Mouse (Mus musculus) brain, adult 2 months (tissue): Measurements from ENCODE around the gene Pttg1ip.

ENCODE experiments used
- DNase-seq: peaks from one replicate; pipeline ENCODE4 v3.0.0; 2011; ENCODE audit warnings: low read depth, low spot score

Pttg1ip gene

GRCm38 (mm10) chr10:77581408-77582284, at the start of gene Pttg1ip:
TSS of gene Pttg1ip (plus strand) at chr10:77581720.
- DNase-seq = peak; percentile 99

GRCm38 (mm10) chr10:77532020-77532413, 49.5 kb upstream of the Pttg1ip start:
- no peak for DNase-seq

- DNase-seq = no peak
These were observed 44.8 kb upstream of the Pttg1ip start for GRCm38 (mm10) chr10:77536727-77537126.

GRCm38 (mm10) chr10:77537215-77538209, 44.0 kb upstream of the Pttg1ip start:
- DNase-seq = no peak

GRCm38 (mm10) chr10:77539320-77539945, 42.1 kb upstream of the Pttg1ip start:
- DNase-seq = peak; percentile 37

- DNase-seq = peak; percentile 12
These were observed 40.9 kb upstream of the Pttg1ip start for GRCm38 (mm10) chr10:77540576-77541102.

- DNase-seq = no peak
These were observed 39.5 kb upstream of the Pttg1ip start for GRCm38 (mm10) chr10:77541864-77542666.

GRCm38 (mm10) chr10:77543226-77543625, 38.3 kb upstream of the Pttg1ip start:
- DNase-seq = peak; percentile 44

GRCm38 (mm10) chr10:77544916-77545315, 36.6 kb upstream of the Pttg1ip start:
- peak; percentile 96 for DNase-seq

GRCm38 (mm10) chr10:77548576-77548975, 32.9 kb upstream of the Pttg1ip start:
- no peak for DNase-seq

- DNase-seq = peak; percentile 36
These were observed 30.6 kb upstream of the Pttg1ip start for GRCm38 (mm10) chr10:77550874-77551273.

- no peak for DNase-seq
These were observed 29.4 kb upstream of the Pttg1ip start for GRCm38 (mm10) chr10:77552162-77552561.

GRCm38 (mm10) chr10:77553285-77553684, 28.2 kb upstream of the Pttg1ip start:
- no peak for DNase-seq

GRCm38 (mm10) chr10:77554918-77555317, 26.6 kb upstream of the Pttg1ip start:
- DNase-seq = no peak

- DNase-seq = peak; percentile 24
These were observed 24.9 kb upstream of the Pttg1ip start for GRCm38 (mm10) chr10:77556631-77557030.

GRCm38 (mm10) chr10:77557641-77558040, 23.9 kb upstream of the Pttg1ip start:
- DNase-seq = peak; percentile 33

GRCm38 (mm10) chr10:77560090-77560489, 21.4 kb upstream of the Pttg1ip start:
- no peak for DNase-seq

GRCm38 (mm10) chr10:77560830-77561229, 20.7 kb upstream of the Pttg1ip start:
- no peak for DNase-seq

- no peak for DNase-seq
These were observed 20.0 kb upstream of the Pttg1ip start for GRCm38 (mm10) chr10:77561508-77561907.

- DNase-seq = no peak
These were observed 16.5 kb upstream of the Pttg1ip start for GRCm38 (mm10) chr10:77565005-77565404.

- peak; percentile 91 for DNase-seq
These were observed 14.9 kb upstream of the Pttg1ip start for GRCm38 (mm10) chr10:77566651-77567050.
